Comparison of ENCODE assay signal across 27 mouse cellular contexts in the genomic region with DNA sequence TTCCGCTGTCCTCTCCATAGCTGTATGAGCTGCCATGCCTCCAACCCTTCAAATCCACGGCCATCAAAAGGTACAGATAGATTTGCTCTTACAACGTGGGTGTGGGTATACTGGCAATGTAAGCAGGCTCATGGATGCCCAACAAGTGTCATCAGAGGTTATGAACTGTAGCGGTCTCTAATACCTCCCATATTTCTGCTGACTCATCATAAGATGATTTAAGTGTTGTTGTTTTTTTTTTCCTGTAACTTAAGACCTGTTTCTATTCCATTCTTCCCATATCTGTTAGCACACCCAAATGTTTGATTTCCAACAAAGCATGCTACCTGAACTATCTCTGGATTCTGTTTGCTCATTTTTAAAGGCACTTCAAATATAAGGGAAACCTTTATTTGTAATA.
"Had no signal": no experiment of that assay in that cellular context is flagged by ENCODE, and none has a peak within 500 bp of the region (broad histone marks: within the 10 kb centered on the region; RNA-seq: fewer than 3 reads in every experiment).

No protein-coding gene starts in this region.

- H3K9ac ChIP-seq: heart, embryonic 13.5 days; heart, embryonic 15.5 days; hindbrain, embryonic 13.5 days; hindbrain, embryonic 15.5 days; intestine, embryonic 15.5 days; kidney, embryonic 15.5 days; limb, embryonic 12.5 days; liver, embryonic 14.5 days had no signal

- DNase-seq: gastrocnemius, adult 2 months; gastrocnemius, postnatal 10 days; gastrocnemius, postnatal 25 days; heart, adult 2 months; heart, postnatal 14 days; heart, postnatal 36 days; kidney, adult 11 months; kidney, adult 2 months; kidney, adult 9 months; kidney, postnatal 14 days; kidney, postnatal 36 days; layer of hippocampus, adult 9-11 months; layer of hippocampus, postnatal 36 days; left cerebral cortex, postnatal 4 days; liver had no signal

- H3K9me3 ChIP-seq: heart, embryonic 13.5 days; heart, embryonic 15.5 days; hindbrain, embryonic 13.5 days; hindbrain, embryonic 15.5 days; intestine, embryonic 15.5 days; kidney, embryonic 15.5 days; limb, embryonic 12.5 days had no signal

- H3K4me1 ChIP-seq: heart, embryonic 13.5 days; heart, embryonic 15.5 days; hindbrain, embryonic 13.5 days; hindbrain, embryonic 15.5 days; intestine, embryonic 15.5 days; kidney, embryonic 15.5 days; limb, embryonic 12.5 days had no signal

- ATAC-seq: hindbrain, postnatal 0 days; intestine, embryonic 15.5 days had no signal

- H3K4me2 ChIP-seq: heart, embryonic 11.5 days; heart, embryonic 13.5 days; heart, embryonic 15.5 days; hindbrain, embryonic 13.5 days; hindbrain, embryonic 15.5 days; intestine, embryonic 15.5 days; kidney, embryonic 15.5 days; limb, embryonic 12.5 days; liver, embryonic 11.5 days had no signal

- H3K4me3 ChIP-seq: gastrocnemius, adult 2 months; heart, adult 2 months; heart, embryonic 13.5 days; heart, embryonic 15.5 days; hindbrain, embryonic 13.5 days; hindbrain, embryonic 15.5 days; intestine, embryonic 15.5 days; kidney, embryonic 15.5 days; limb, embryonic 12.5 days had no signal

- H3K27me3 ChIP-seq: heart, embryonic 13.5 days; heart, embryonic 15.5 days; hindbrain, embryonic 13.5 days; hindbrain, embryonic 15.5 days; intestine, embryonic 15.5 days; kidney, embryonic 15.5 days; limb, embryonic 12.5 days had no signal

- H3K27ac ChIP-seq: gastrocnemius, adult 2 months; heart, adult 2 months; heart, embryonic 13.5 days; heart, embryonic 15.5 days; hindbrain, embryonic 13.5 days; hindbrain, embryonic 15.5 days; hindbrain, postnatal 0 days; intestine, embryonic 15.5 days; kidney, embryonic 15.5 days; kidney, postnatal 0 days; limb, embryonic 12.5 days; liver, embryonic 14.5 days had no signal
